ENCODE assay signal across 10 mouse cellular contexts in genomic region chr15:78869775-78870174, GRCm38 (mm10). TPM values are rescaled to one million over a fixed set of nuclear protein-coding genes. Genes with fewer than 3 reads are reported as not detected.
A peak's percentile ranks its signal among the peaks of the same experiment; 100 is the strongest.
DNase-seq lines count a peak whose midpoint lies in the region; ATAC-seq and TF ChIP-seq lines count a peak whose summit lies in the region.
"Had no signal": no experiment of that assay in that cellular context is flagged by ENCODE, and none has a peak within 500 bp of the region (broad histone marks: within the 10 kb centered on the region; RNA-seq: fewer than 3 reads in every experiment).

No protein-coding gene starts in this region.

- TF ChIP-seq POLR2A in heart, adult 2 months (IDR thresholded peaks at IDR 0.05; ENCODE audit: insufficient read depth, low read depth, low read length) = no peak

- ATAC-seq in heart, embryonic 11.5 days (replicated peaks; ENCODE audit: insufficient number of reproducible peaks, low FRiP score, low TSS enrichment) = no peak
- peak; percentile 57; the same call in 1 of the 2 replicates for ATAC-seq in neutrophil, adult 5-6 weeks (ENCODE audit: extremely low read depth, insufficient number of reproducible peaks, low FRiP score, poor library complexity, severe bottlenecking)

- no peak overlapping the region for H3K27ac ChIP-seq in heart, adult 2 months
- no peak overlapping the region for H3K27ac ChIP-seq in heart, embryonic 11.5 days (ENCODE audit: low read depth, low read length)
- no peak overlapping the region for H3K27ac ChIP-seq in ES-E14 (ENCODE audit: insufficient read depth, low read depth, low read length, poor library complexity, severe bottlenecking)

- H3K36me3 ChIP-seq in heart, adult 2 months (ENCODE audit: control insufficient read depth, insufficient read depth, low read length) = no peaks in the 10 kb centered on the region
- no peaks in the 10 kb centered on the region for H3K36me3 ChIP-seq in heart, embryonic 11.5 days (ENCODE audit: control insufficient read depth, insufficient read depth, low read length)
- no peaks in the 10 kb centered on the region for H3K36me3 ChIP-seq in ES-E14 (ENCODE audit: control insufficient read depth, insufficient read depth, low read length, poor library complexity, severe bottlenecking)
- H3K36me3 ChIP-seq: embryonic facial prominence, embryonic 13.5 days; limb, embryonic 12.5 days had no signal

- H3K4me2 ChIP-seq in heart, embryonic 11.5 days = no peak overlapping the region
- H3K4me2 ChIP-seq: embryonic facial prominence, embryonic 13.5 days; limb, embryonic 12.5 days had no signal

- intact Hi-C loops in heart, adult 2 months (cut with DNase I) = loop anchor here (1.0 to 5.0 kb wide), 3 partner anchors 20 to 242 kb away; no protein-coding TSS in a partner anchor

- peak; percentile 55 to 57 for DNase-seq in heart, adult 2 months
- peak; percentile 49 for DNase-seq in 3134 (ENCODE audit: extremely low read depth, insufficient read length, low spot score)
- DNase-seq in ES-E14 (ENCODE audit: low read depth, low spot score) = peak; percentile 60
- peak; percentile 70 to 73 for DNase-seq in cerebellum, postnatal 14 days
- DNase-seq in kidney, postnatal 14 days = peak; percentile 71
- no peak for DNase-seq in left cerebral cortex, adult 8-10 months (ENCODE audit: low spot score in 2 of 2)

- no peak overlapping the region for H3K9ac ChIP-seq in heart, adult 2 months (ENCODE audit: low read depth, low read length)
- H3K9ac ChIP-seq in heart, embryonic 11.5 days (ENCODE audit: low read depth, low read length) = no peak overlapping the region
- no peak overlapping the region for H3K9ac ChIP-seq in ES-E14 (ENCODE audit: insufficient read depth, low read depth, low read length, poor library complexity, severe bottlenecking)
- H3K9ac ChIP-seq: embryonic facial prominence, embryonic 13.5 days; limb, embryonic 12.5 days had no signal

- H3K79me2 ChIP-seq in heart, adult 2 months (replicated peaks; ENCODE audit: control insufficient read depth, insufficient read depth, low read length) = no peaks in the 10 kb centered on the region

- peaks cover 8% of the 10 kb centered on the region for H3K4me1 ChIP-seq in heart, adult 2 months (ENCODE audit: control insufficient read depth, insufficient read depth, low read length)
- peaks cover 7% of the 10 kb centered on the region; the same call in 1 of the 2 replicates for H3K4me1 ChIP-seq in heart, embryonic 11.5 days (ENCODE audit: control insufficient read depth, insufficient read depth, low read length)
- H3K4me1 ChIP-seq in ES-E14 (ENCODE audit: control insufficient read depth in 2 of 2, insufficient read depth in 2 of 2, low read length in 2 of 2, poor library complexity in 1 of 2) = peaks cover 2 to 27% of the 10 kb centered on the region in 2 experiments

- no peaks in the 10 kb centered on the region for H3K9me3 ChIP-seq in heart, embryonic 11.5 days (replicated peaks; ENCODE audit: control insufficient read depth, low read length)
- no peaks in the 10 kb centered on the region for H3K9me3 ChIP-seq in ES-E14 (ENCODE audit: control insufficient read depth, insufficient read depth, low read depth, low read length)
- H3K9me3 ChIP-seq: embryonic facial prominence, embryonic 13.5 days; limb, embryonic 12.5 days had no signal

- WGBS in heart, adult 2 months = 10% methylated on average over 6 of the region's 6 CpGs
- 24% methylated on average over 6 of the region's 6 CpGs for WGBS in heart, embryonic 11.5 days (ENCODE audit: insufficient replicate concordance)

- in situ Hi-C loops in ES-E14 (cut with MboI; ENCODE audit: low sequenced_read_pairs in 2 of 2, unreplicated experiment in 2 of 2) = no loop called here

- peak; percentile 86 for TF ChIP-seq CTCF in heart, adult 2 months (IDR thresholded peaks at IDR 0.05)

- TF ChIP-seq EP300 in heart, adult 2 months (IDR thresholded peaks at IDR 0.05; ENCODE audit: insufficient read depth, low read depth, low read length) = no peak

- H3K27me3 ChIP-seq in heart, adult 2 months (ENCODE audit: control insufficient read depth, insufficient read depth, low read length) = no peaks in the 10 kb centered on the region
- no peaks in the 10 kb centered on the region for H3K27me3 ChIP-seq in heart, embryonic 11.5 days (ENCODE audit: control insufficient read depth, insufficient read depth, low read length)
- H3K27me3 ChIP-seq: embryonic facial prominence, embryonic 13.5 days; limb, embryonic 12.5 days had no signal

- H3K4me3 ChIP-seq in heart, adult 2 months = no peak overlapping the region
- no peak overlapping the region for H3K4me3 ChIP-seq in heart, embryonic 11.5 days (ENCODE audit: low read depth, low read length)
- H3K4me3 ChIP-seq in ES-E14 (ENCODE audit: insufficient read depth in 1 of 2, low read depth in 1 of 2, low read length in 2 of 2, poor library complexity in 1 of 2, severe bottlenecking in 1 of 2) = no peak overlapping the region
- H3K4me3 ChIP-seq: embryonic facial prominence, embryonic 13.5 days; limb, embryonic 12.5 days had no signal

TF ChIP-seq in ES-E14, 5 proteins besides CTCF, POLR2A, EP300 and RAD21:
- no peak for TF ChIP-seq CHD2 (IDR thresholded peaks at IDR 0.05; ENCODE audit: low read depth, low read length)
- TF ChIP-seq ZC3H11A (IDR thresholded peaks at IDR 0.05; ENCODE audit: borderline replicate concordance, low read depth, low read length) = no peak
- TF ChIP-seq ZNF384 (IDR thresholded peaks at IDR 0.05; ENCODE audit: low read depth, low read length) = peak; percentile 92

RNA-seq across cellular contexts. Expression of gene Gga1, which starts 7.2 kb away (rescaled TPM):
- 10 to 100 TPM; 42.2 to 44.4 TPM for total RNA-seq in heart, adult 2 months (2021)
- 44.7 and 52.7 TPM in 2 replicates for polyA plus RNA-seq in heart, adult 2 months (2012; rRNA removed)
- 29.3 and 31.7 TPM in 2 replicates for polyA plus RNA-seq in heart, embryonic 11.5 days (2014; fragmentation: Nextera tagmentation; extraction: Ambion mirVana)
- total RNA-seq in ES-E14 (2012; rRNA removed) = 18.4 and 23.3 TPM in 2 replicates
- 37.2 and 39.5 TPM in 2 replicates for total RNA-seq in neutrophil, adult 5-6 weeks (2017)
- 10 to 100 TPM; 53.5 to 64.7 (median 57.6) TPM for total RNA-seq in left cerebral cortex, adult 8-10 months (2022)

RNA-seq across cellular contexts. Expression of gene Lgals2, which starts 14.4 kb away (rescaled TPM):
- total RNA-seq in heart, adult 2 months (2021) = not detected
- polyA plus RNA-seq in heart, adult 2 months (2012; rRNA removed) = 0.59 and 1.5 TPM in 2 replicates
- polyA plus RNA-seq in heart, embryonic 11.5 days (2014; fragmentation: Nextera tagmentation; extraction: Ambion mirVana) = 0.49 TPM in 1 of 2 replicates, not detected in the other
- total RNA-seq in ES-E14 (2012; rRNA removed) = 4.2 TPM in 1 of 2 replicates, not detected in the other
- not detected in 2 replicates for total RNA-seq in neutrophil, adult 5-6 weeks (2017)
- not detected for total RNA-seq in left cerebral cortex, adult 8-10 months (2022)
- polyA plus RNA-seq: embryonic facial prominence, embryonic 13.5 days; limb, embryonic 12.5 days had no signal

RNA-seq across cellular contexts. Expression of gene Cdc42ep1, which starts 27.4 kb away (rescaled TPM):
- total RNA-seq in heart, adult 2 months (2021) = 10 to 100 TPM; 30.8 to 37.1 TPM
- polyA plus RNA-seq in heart, adult 2 months (2012; rRNA removed) = 62.3 and 71.8 TPM in 2 replicates
- polyA plus RNA-seq in heart, embryonic 11.5 days (2014; fragmentation: Nextera tagmentation; extraction: Ambion mirVana) = 24.1 and 29.7 TPM in 2 replicates
- 4.7 and 8.3 TPM in 2 replicates for total RNA-seq in ES-E14 (2012; rRNA removed)
- total RNA-seq in neutrophil, adult 5-6 weeks (2017) = not detected in 2 replicates
- 10 to 100 TPM; 16.8 to 22.9 (median 20.1) TPM for total RNA-seq in left cerebral cortex, adult 8-10 months (2022)

RNA-seq across cellular contexts. Expression of gene Gm49510, which starts 29.7 kb away (rescaled TPM):
- not detected for total RNA-seq in heart, adult 2 months (2021)
- polyA plus RNA-seq in heart, adult 2 months (2012; rRNA removed) = 0.04 TPM in 1 of 2 replicates, not detected in the other
- polyA plus RNA-seq in heart, embryonic 11.5 days (2014; fragmentation: Nextera tagmentation; extraction: Ambion mirVana) = 0.23 and 0.47 TPM in 2 replicates
- 0.11 TPM in 1 of 2 replicates, not detected in the other for total RNA-seq in ES-E14 (2012; rRNA removed)
- 1.0 and 2.3 TPM in 2 replicates for total RNA-seq in neutrophil, adult 5-6 weeks (2017)
- under 1 TPM in 2 of 4 experiments, not detected in 2; 0.36 to 0.46 TPM for total RNA-seq in left cerebral cortex, adult 8-10 months (2022)

RNA-seq across cellular contexts. Expression of gene Sh3bp1, which starts 29.8 kb away (rescaled TPM):
- total RNA-seq in heart, adult 2 months (2021) = 1 to 10 TPM; 2.6 to 3.3 TPM
- 12.6 and 19.2 TPM in 2 replicates for polyA plus RNA-seq in heart, adult 2 months (2012; rRNA removed)
- 25.0 and 29.3 TPM in 2 replicates for polyA plus RNA-seq in heart, embryonic 11.5 days (2014; fragmentation: Nextera tagmentation; extraction: Ambion mirVana)
- 10.5 and 17.3 TPM in 2 replicates for total RNA-seq in ES-E14 (2012; rRNA removed)
- 31.8 and 39.0 TPM in 2 replicates for total RNA-seq in neutrophil, adult 5-6 weeks (2017)
- total RNA-seq in left cerebral cortex, adult 8-10 months (2022) = 10 to 100 TPM; 26.2 to 38.6 (median 32.2) TPM

Comparison
In these comparisons a context has a peak if more than half of its experiments do, and no peak if none do; other contexts are left out.
1. DNase-seq: peak in heart, adult 2 months (2 of 2), 3134 (single experiment), ES-E14 (single experiment), cerebellum, postnatal 14 days (2 of 2) and kidney, postnatal 14 days (single experiment); none in left cerebral cortex, adult 8-10 months (0 of 2).